Mouse (Mus musculus) liver, embryonic 12.5 days (tissue): ENCODE data around the gene Ap2b1. TPM values are rescaled to one million over a fixed set of nuclear protein-coding genes. Genes with fewer than 3 reads are reported as not detected.

ENCODE experiments used
- ATAC-seq: fragments of 200-750 bp; cut with Nextera tagmentation; 2 replicates; pipeline ENCODE4 v1.8.0; 2017; ENCODE audit warnings: moderate number of reproducible peaks, mild to moderate bottlenecking, moderate library complexity
- H3K27ac ChIP-seq: fragments of 300-500 bp; sonication (generic); 2 replicates; pipeline ENCODE4 v1.5.1; 2016; ENCODE audit warnings: mild to moderate bottlenecking
- H3K27me3 ChIP-seq: fragments of 300-500 bp; sonication (generic); replicated peaks from 2 replicates; pipeline ENCODE4 v1.6.1; 2016; ENCODE audit warnings: mild to moderate bottlenecking, moderate library complexity
- H3K36me3 ChIP-seq: fragments of 300-500 bp; sonication (generic); 2 replicates; pipeline ENCODE4 v1.6.1; 2016; ENCODE audit warnings: mild to moderate bottlenecking, moderate library complexity
- H3K4me1 ChIP-seq: fragments of 300-500 bp; sonication (generic); 2 replicates; pipeline ENCODE4 v1.6.1; 2016
- H3K4me2 ChIP-seq: fragments of 300-500 bp; sonication (generic); 2 replicates; pipeline ENCODE4 v1.6.1; 2016; ENCODE audit warnings: mild to moderate bottlenecking, moderate library complexity
- H3K4me3 ChIP-seq: fragments of 300-500 bp; sonication (generic); 2 replicates; pipeline ENCODE4 v1.5.1; 2016; ENCODE audit warnings: mild to moderate bottlenecking, moderate library complexity
- H3K9ac ChIP-seq: fragments of 300-500 bp; sonication (generic); 2 replicates; pipeline ENCODE4 v1.6.1; 2016; ENCODE audit warnings: mild to moderate bottlenecking, moderate library complexity
- H3K9me3 ChIP-seq: fragments of 300-500 bp; sonication (generic); replicated peaks from 2 replicates; pipeline ENCODE4 v1.6.1; 2016; ENCODE audit warnings: mild to moderate bottlenecking, moderate library complexity
- WGBS: fragments of 180-500 bp; shearing (Covaris S2); methylation state at CpG from one replicate; pipeline ENCODE4 v1.1.7; 2016; ENCODE audit not compliant: insufficient replicate concordance; 5-methylcytosine and 5-hydroxymethylcytosine counted together
- polyA plus RNA-seq: library from polyadenylated mRNA; unstranded; fragments of >200 nt; fragmentation: Nextera tagmentation; extraction: Ambion mirVana; gene quantifications from 2 replicates; pipeline ENCODE4 v1.2.1, GENCODE M21; 2016

Ap2b1 gene
- polyA plus RNA-seq, 1 experiment from 2014 or later: 32.8 TPM

DNA sequence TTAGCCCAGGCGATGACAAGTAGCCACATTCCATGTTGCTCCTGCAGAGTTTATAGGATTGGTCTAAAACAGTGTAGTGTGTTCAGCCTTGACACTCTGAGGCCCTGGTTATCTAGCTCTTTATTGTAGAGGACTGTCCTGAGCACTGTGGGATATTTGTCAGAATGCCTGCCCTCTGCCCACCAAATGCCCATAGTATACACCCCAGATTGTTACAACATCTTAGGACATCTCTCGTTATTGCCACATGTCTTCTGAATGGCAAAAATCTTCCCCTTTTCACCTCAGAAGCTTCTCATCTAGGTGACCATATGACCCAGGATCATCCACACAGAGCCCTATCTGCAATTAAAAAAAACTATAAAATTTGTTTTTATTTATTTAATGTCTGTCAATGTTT is 133.7 kb downstream of the Ap2b1 start:
- Histone ChIP-seq H3K4me3 (no peak overlapping the region), H3K4me1 (no peaks in the 10 kb centered on the region), H3K9me3 (no peaks in the 10 kb centered on the region), H3K27ac (no peak overlapping the region), H3K36me3 (no peaks in the 10 kb centered on the region), H3K27me3 (peaks cover 61% of the 10 kb centered on the region), H3K4me2 (no peak overlapping the region), H3K9ac (no peak overlapping the region)
- WGBS: 57% methylated on average over 2 of the region's 2 CpGs
- no peak for ATAC-seq

DNA sequence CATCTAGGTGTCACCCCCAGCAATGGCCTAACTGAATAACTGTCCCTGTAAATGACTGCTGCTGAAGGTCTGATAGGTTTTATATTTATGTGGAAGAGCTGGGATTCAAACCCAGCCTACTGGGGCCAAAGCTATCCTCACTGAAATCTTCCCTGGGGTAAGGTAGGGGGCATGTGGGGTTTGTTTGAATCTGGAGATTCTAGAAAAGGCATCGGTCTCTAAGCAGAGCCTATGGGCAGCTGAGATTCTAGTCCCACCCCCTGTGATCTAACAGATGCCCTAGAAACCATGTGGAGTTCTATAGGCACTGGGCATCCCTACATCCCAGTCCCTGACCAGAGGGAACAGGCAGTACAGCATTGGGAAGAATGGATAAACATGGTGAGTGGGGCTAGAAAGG is 138.6 kb downstream of the Ap2b1 start, which contains the start of gene 1700020L24Rik:
1700020L24Rik (plus strand) TSS at position 301 of the 400 bp plus-strand sequence.
- no peak for ATAC-seq
- no peak within 1 kb of the TSS for H3K4me3 ChIP-seq
- H3K27me3 ChIP-seq: peaks cover 51% of the 10 kb centered on the region
- no peak within 1 kb of the TSS for H3K27ac ChIP-seq
- H3K9ac ChIP-seq: no peak within 1 kb of the TSS
- peaks cover 12% of the 10 kb centered on the region; the same call in 1 of the 2 replicates for H3K4me1 ChIP-seq
- H3K4me2 ChIP-seq: no peak within 1 kb of the TSS
- 71% methylated on average over 1 of the region's 1 CpGs for WGBS
- no peaks in the 10 kb centered on the region for H3K9me3 ChIP-seq
- no peaks in the 10 kb centered on the region for H3K36me3 ChIP-seq

DNA sequence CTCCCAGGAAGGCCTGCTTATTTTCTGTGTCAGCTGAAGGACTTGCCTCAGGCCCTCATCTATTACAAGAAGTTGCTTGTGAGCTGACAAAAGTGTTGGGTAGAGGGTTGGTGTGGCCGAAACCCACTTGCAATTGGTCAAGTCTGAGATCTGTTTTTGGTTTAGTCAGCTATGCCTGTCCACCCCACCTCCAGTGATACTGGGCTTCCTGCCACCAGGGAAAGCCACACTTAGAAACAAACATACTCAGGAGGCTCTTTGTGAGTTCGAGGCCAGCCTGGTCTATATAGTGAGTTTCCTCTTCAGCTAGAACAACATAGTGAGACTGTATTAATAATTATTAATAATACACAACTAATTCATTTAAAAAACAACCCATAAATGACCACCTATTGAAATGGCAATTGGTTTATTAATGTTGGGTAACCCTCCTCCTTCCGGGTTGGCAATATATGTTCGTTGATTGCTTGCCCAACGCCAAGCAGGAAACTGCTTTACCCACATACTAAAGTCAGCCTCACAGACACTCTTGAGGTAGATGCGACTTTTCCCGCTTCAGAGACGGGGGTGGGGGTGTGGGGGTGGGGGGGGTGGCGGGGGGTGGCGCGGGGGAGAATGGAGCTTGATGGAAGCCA is 140.7 kb downstream of the Ap2b1 start:
- Histone ChIP-seq H3K27me3 (peaks cover 64% of the 10 kb centered on the region), H3K4me1 (peaks cover 27% of the 10 kb centered on the region), H3K27ac (no peak overlapping the region), H3K9me3 (no peaks in the 10 kb centered on the region), H3K9ac (peak overlapping the region; percentile 66), H3K36me3 (no peaks in the 10 kb centered on the region), H3K4me3 (peak overlapping the region; percentile 69), H3K4me2 (peak overlapping the region; percentile 98)
- 29% methylated on average over 11 of the region's 11 CpGs for WGBS
- no peak for ATAC-seq

DNA sequence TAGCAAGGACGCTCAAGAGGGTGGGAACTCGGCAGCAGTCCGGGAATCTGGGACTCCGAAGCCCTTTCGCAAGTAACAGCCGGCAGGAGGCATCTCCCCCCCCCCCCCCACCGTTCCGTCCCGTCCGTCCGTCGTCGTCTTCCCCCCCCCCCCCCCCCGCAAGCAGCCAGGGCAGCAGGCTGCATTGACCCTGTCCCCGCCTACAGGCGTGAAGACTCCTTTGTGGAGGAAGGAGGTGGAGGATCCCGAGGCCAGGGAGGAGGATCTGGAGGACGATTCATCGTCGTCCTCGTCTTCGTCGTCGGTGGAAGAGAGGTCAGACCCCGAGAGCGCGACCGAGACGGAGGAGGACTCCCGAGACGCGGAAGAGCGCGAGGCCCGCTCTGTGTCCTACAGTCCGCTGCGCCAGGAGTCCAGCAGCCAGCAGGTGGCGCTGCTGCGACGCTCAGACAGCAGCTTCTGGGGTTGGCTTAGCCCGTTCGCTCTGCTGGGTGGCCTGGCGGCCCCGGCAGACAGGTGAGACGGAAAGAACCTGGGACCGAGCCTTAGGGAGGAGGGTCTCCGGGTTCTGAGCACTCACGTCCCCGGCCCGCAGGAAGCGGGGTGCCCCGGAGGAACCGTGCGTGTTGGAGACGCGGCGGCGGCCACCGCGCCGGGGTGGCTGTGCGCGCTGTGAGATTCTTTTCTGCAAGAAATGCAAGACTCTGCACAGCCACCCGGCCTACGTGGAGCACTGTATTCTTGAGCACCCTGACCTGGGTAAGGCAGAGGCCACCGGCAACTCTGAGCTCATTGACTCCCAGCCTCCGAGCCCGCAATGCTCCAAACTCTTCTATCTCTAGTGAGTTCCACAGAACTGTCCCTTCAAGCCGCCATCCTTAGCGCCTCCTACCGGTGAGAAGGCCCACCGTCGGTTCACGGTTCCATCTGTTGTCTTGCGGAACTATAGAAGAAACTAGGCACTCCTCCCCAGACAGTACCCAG is 141.5 kb downstream of the Ap2b1 start:
- Histone ChIP-seq H3K27ac (no peak overlapping the region), H3K9me3 (no peaks in the 10 kb centered on the region), H3K36me3 (no peaks in the 10 kb centered on the region), H3K4me1 (peaks cover 32% of the 10 kb centered on the region), H3K9ac (peak overlapping the region; percentile 66), H3K4me2 (peak overlapping the region; percentile 98), H3K4me3 (peak overlapping the region; percentile 69), H3K27me3 (peaks cover 66% of the 10 kb centered on the region)
- peak; percentile 91 for ATAC-seq
- WGBS: under 1% methylated on average over 62 of the region's 75 CpGs

DNA sequence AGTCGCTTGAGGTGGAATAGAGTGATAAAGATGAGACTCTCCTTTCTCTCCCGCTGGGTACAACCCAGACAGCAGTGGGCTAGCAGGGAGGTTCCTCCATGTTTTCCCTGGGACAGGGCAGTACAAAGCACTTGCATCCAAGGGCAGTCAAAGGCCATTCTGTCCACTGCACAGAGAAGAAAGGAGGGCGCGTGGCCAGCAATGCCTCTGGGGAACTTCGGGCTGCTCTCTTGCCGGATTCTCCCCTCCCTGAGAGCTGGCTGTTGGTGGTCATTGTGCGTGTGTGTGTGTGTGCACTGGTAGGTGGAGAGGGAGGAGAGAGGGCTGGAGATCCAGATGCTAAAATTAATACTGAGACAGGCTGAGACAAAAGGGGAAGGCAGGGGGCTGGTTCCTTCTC is 142.4 kb downstream of the Ap2b1 start:
- Histone ChIP-seq H3K4me3 (peak overlapping the region; percentile 69; the same call in 1 of the 2 replicates), H3K9ac (no peak overlapping the region), H3K9me3 (no peaks in the 10 kb centered on the region), H3K36me3 (no peaks in the 10 kb centered on the region), H3K27me3 (peaks cover 67% of the 10 kb centered on the region), H3K4me2 (peak overlapping the region; percentile 98), H3K27ac (no peak overlapping the region), H3K4me1 (peaks cover 32% of the 10 kb centered on the region)
- 47% methylated on average over 7 of the region's 7 CpGs for WGBS
- ATAC-seq: no peak

DNA sequence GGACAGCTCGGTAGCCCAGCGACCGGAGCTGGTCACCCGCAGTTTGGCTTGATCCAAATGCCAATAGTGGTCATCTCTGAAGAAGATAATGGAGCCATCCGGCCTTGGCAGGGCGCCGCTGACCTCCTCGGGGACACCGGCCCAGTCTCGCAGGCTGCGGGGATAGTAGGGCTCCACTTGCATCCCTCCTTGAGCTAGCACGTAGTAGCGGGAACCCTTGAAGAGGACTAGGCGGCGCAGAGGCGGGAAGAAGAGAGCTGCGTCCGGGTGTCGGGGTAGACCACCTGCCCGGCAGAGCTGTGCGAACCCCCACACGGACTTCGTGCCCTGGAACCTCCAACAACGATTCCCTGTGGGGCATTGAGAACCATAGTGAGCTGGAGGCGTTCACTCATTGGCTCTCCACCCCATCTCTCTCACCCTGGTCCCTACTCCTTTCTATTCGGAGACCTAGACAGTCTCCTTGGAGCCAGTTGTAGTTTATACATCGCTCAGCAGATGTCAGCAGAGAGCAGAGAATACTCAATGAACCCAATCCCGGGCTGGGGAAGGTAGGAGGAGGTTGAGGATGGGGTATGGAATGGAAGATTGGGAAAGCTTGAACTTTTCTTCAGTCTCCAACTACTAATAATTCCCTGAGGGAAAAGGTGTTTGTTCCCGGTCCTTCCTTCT is 143.9 kb downstream of the Ap2b1 start:
- WGBS: 11% methylated on average over 29 of the region's 29 CpGs
- peaks cover 36% of the 10 kb centered on the region for H3K4me1 ChIP-seq
- H3K4me3 ChIP-seq: peak overlapping the region; percentile 25; the same call in 1 of the 2 replicates
- H3K27ac ChIP-seq: no peak overlapping the region
- no peak overlapping the region for H3K9ac ChIP-seq
- H3K36me3 ChIP-seq: no peaks in the 10 kb centered on the region
- H3K4me2 ChIP-seq: peak overlapping the region; percentile 44
- peaks cover 82% of the 10 kb centered on the region for H3K27me3 ChIP-seq
- H3K9me3 ChIP-seq: no peaks in the 10 kb centered on the region
- no peak for ATAC-seq

DNA sequence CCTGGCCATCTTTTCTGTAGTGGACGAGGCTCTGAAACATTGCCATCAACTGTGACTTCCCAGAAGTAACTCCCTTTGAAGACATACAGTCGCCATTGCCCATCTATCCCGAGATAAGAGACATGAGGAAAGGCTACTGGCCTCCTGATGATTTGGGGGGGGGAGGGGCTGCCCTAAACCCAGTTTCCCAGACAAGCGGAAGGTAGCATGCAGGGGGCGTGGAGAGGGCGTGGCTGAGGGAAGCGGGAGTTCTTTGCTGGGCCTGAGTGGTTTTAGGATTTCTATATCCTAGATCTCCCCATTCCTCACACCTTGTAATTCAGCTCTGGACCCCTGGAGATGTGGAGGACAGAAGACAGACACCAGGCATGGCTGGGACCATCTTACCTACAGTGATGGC is 145.0 kb downstream of the Ap2b1 start:
- Histone ChIP-seq H3K4me1 (peaks cover 47% of the 10 kb centered on the region), H3K27me3 (peaks cover 88% of the 10 kb centered on the region), H3K36me3 (no peaks in the 10 kb centered on the region), H3K4me2 (no peak overlapping the region), H3K9ac (no peak overlapping the region), H3K4me3 (no peak overlapping the region), H3K27ac (no peak overlapping the region), H3K9me3 (no peaks in the 10 kb centered on the region)
- WGBS: 1% methylated on average over 7 of the region's 7 CpGs
- ATAC-seq: no peak

DNA sequence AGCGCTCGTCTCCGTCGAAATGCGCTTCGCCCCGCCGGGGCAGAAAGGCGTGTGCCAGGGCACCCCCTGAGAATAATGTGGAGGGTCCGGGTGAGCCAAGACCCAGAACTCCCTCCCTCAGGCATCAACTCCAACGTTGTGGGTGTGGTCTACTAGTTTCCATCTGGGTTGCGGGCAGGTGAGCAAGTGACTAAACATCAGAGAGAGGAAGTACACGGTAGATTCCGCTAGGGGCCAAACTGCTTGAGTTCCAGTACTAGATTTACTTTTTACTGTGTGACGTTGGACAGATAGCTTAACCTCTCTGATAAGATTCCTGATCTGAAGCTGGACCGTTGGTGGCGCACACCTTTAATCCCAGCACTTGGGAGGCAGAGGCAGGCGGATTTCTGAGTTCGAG is 146.2 kb downstream of the Ap2b1 start:
- 15% methylated on average over 19 of the region's 19 CpGs for WGBS
- Histone ChIP-seq H3K27me3 (peaks cover 91% of the 10 kb centered on the region), H3K36me3 (no peaks in the 10 kb centered on the region), H3K4me1 (peaks cover 49% of the 10 kb centered on the region), H3K4me2 (peak overlapping the region; percentile 53), H3K9me3 (no peaks in the 10 kb centered on the region), H3K27ac (no peak overlapping the region), H3K9ac (no peak overlapping the region), H3K4me3 (peak overlapping the region; percentile 10)
- no peak for ATAC-seq

DNA sequence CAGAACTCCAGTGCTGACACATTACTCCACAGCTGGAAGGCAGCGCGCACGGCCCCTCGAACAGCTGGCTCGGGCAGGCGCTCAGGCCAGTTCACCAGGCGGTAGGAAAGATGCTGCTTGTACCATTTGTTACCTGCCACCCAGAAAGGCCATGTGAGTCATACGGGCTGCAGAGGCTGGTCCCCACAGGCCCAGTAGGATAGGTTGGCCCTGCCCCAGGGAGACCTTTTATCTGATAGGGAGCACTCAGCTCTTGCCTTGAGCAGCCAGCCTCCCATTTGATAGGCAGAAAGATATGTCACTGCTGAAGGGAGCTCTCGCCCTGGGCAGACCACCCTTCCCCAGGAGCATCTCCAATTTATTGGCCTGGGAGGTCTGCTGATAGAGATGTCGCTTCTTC is 148.8 kb downstream of the Ap2b1 start:
- no peak overlapping the region for H3K4me3 ChIP-seq
- no peak overlapping the region for H3K9ac ChIP-seq
- no peaks in the 10 kb centered on the region for H3K9me3 ChIP-seq
- 67% methylated on average over 10 of the region's 10 CpGs for WGBS
- peaks cover 81% of the 10 kb centered on the region for H3K27me3 ChIP-seq
- H3K27ac ChIP-seq: no peak overlapping the region
- H3K4me2 ChIP-seq: no peak overlapping the region
- H3K36me3 ChIP-seq: no peaks in the 10 kb centered on the region
- ATAC-seq: 0 out of 2 replicates have a peak, but pooled peaks have one; percentile 9
- H3K4me1 ChIP-seq: peaks cover 38% of the 10 kb centered on the region

DNA sequence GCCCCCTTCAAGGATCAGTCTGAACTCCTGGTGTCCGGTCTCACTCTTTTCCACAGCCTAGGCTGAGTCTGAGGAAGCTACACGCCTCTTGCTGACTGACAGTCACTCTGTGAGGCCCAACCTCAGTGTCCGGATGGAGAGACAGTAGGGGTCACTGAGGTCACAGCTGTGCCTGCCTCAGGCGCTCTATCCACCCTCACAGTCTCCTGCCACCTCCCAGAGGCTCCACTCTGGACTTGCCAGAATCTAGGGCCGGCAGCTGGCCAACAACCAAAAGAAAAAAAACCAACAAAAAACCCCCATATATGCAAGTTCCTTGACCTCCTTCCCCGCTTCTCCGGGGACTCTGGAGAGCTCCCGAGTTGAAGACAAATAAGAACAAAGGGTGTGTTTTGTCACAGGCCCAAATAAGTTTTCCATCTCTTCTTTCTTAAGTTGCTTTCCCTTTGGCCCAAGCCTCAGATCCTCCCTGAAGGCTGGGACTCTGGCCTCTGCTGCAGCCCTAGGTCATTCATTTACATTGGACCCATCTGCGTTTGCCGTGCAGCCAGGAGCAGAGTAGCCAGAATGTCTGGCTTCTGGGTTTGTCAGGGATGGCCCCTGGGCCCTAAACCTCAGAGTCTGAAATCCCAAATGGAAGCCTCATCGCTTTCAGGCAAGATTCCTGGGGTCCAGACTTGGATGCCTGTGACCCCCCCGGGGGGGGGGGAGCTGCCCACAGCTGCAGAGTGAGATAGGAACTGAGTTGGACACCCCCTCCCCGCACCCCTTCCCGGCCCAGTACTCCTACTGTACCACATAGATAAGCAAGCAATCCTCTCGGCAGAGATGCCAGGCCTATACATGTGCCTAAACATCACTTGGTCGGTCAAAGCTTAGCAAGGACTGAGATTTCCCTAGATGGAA is 149.4 kb downstream of the Ap2b1 start:
- 0 out of 2 replicates have a peak, but pooled peaks have one; percentile 47 for ATAC-seq
- no peak overlapping the region for H3K27ac ChIP-seq
- H3K4me2 ChIP-seq: no peak overlapping the region
- H3K4me1 ChIP-seq: peaks cover 35% of the 10 kb centered on the region
- no peaks in the 10 kb centered on the region for H3K36me3 ChIP-seq
- WGBS: 28% methylated on average over 16 of the region's 16 CpGs
- no peaks in the 10 kb centered on the region for H3K9me3 ChIP-seq
- no peak overlapping the region for H3K9ac ChIP-seq
- H3K27me3 ChIP-seq: peaks cover 74% of the 10 kb centered on the region
- no peak overlapping the region for H3K4me3 ChIP-seq

DNA sequence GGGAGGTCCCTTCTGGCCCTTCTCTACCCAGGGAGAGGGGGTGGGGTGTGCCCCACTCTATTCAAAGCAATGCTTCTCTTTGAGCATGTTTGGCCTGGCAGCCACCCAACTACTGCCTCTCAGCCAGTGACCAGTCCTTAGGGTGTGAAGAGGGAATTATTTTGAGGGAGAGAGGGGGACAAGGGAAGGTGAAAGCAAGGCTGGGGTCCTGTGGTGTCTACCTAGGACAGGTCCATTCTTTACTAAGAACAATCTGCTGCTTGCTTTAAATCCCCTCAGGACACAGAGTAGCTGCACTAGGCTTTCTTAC is 150.1 kb downstream of the Ap2b1 start:
- Histone ChIP-seq H3K36me3 (no peaks in the 10 kb centered on the region), H3K27me3 (peaks cover 68% of the 10 kb centered on the region), H3K4me2 (no peak overlapping the region), H3K9ac (no peak overlapping the region), H3K4me1 (peaks cover 32% of the 10 kb centered on the region), H3K4me3 (no peak overlapping the region), H3K27ac (no peak overlapping the region), H3K9me3 (no peaks in the 10 kb centered on the region)
- no peak for ATAC-seq
